Mouse (Mus musculus) kidney, adult 11 months (tissue): ENCODE measurements around the gene Smpd3.
"Not testable (repeated sequence)": the region's sequence is repeated elsewhere in the genome, so short reads cannot be mapped to it uniquely, and the experiment has no call there.

Experiments
- DNase-seq: peaks from one replicate; pipeline ENCODE4 v3.0.0; 2022

Gene Smpd3

DNA sequence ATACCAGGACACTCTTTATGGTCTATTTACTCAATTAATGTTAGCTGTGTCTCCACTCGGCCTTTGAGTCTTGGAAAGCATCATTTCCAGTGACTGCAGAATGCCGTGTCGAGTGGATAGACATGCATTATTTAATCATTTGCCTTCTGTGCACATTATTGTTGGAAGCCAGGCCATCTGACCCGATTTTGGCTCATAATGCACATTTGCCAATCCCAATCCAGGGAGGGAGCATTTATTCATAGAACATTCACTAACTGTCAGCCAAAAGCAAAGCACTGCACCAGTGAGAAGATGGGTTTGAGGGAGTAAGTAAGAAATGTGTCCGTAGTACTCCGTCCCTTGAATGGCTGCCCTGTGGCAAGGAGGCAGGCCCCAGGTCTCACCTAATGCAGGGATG lies 17.8 kb downstream of the Smpd3 start:
- DNase-seq = no peak

DNA sequence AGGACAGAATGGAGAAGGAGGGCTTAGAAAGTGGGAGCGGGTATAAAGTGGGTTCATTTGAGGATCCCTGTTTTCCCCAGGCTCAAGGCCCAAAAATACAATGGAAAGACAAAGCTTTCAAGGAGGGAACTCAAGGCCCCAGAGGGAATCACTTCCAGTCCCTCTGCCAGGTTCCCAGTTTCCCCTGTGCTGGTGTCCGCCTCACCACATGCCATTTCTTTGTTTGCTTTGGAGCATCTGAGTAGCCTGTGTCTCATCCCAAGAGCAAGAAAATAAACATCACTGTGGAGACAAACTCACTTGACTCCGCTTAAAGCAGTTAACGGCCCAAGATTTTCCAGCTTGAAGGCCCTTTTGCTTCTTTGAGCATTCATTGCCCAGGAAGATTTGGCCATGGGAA lies 20.7 kb downstream of the Smpd3 start:
- DNase-seq = no peak

DNA sequence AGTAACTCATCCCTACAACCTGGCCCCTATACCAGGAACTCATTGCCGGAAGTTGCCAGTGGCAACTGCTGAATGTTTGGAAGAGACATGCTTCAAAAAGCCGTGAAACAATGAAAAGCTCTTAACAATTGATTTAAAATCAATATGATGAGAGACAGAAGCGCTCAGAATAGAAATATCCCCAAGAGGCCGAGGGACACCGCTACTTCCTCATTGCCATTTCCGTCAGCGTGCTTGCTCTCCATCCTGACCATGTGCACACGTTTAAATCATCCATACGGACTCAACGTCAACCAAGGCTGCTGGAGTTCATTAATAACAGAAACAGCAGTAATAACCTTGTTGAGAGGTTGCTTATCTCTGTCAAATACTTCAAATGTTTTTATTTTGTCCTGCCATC lies 21.3 kb downstream of the Smpd3 start:
- no peak for DNase-seq

DNA sequence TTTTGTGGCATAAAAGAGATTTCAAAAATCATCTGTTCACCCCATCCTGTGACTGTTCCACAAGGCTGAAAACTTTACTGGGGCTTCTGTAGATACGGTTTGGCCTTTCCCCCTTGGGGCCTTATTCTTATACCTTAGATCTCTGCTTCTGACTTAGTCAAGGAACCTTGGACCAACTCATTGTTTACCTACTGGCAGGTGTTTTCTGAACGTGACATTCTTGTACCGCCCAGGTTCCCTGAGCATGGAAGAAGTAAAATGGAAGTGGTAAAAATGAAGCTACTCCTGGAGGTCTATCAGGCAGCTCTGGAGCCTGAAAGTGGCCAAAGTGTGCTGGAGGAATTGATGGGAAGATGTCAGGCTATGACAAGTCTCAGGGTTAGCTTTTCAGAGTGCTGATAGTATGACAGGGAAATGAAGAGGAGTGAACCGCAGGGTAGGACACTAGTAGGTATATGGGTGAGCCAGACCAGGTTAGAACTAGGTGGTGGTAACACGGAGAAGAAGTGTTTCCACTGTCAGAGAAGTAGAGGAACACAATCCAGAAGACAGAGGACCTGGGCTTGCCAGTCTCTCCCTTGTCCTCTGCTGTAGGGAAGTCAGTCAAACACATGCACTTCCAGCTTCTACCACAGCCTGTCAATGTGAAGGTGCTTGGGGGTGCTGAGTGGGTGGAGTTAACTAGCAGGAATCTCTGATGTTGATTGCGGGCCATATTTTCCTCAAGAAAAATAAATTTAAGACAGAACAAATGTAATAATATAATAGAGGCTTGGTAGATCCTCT lies 22.2 kb downstream of the Smpd3 start:
- no peak for DNase-seq

DNA sequence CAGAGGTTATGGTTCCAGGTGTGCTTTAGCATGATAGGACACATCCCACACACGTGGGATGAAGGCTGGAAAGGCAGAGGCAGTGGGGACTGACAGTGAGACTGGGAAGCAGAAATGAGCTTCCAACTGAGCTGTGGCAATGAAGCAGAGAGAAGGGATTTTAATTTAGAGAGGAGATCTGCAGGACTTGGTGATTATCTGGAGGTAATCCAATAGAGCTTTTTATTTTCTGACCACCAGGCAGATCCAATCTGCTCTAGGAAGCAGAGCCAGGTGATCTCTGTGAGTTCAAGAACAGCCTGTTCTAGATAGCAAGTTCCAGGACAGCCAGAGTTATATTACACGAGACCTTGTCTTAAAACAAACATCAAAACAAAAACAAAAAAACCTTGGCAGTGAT lies 24.0 kb downstream of the Smpd3 start:
- no peak for DNase-seq

DNA sequence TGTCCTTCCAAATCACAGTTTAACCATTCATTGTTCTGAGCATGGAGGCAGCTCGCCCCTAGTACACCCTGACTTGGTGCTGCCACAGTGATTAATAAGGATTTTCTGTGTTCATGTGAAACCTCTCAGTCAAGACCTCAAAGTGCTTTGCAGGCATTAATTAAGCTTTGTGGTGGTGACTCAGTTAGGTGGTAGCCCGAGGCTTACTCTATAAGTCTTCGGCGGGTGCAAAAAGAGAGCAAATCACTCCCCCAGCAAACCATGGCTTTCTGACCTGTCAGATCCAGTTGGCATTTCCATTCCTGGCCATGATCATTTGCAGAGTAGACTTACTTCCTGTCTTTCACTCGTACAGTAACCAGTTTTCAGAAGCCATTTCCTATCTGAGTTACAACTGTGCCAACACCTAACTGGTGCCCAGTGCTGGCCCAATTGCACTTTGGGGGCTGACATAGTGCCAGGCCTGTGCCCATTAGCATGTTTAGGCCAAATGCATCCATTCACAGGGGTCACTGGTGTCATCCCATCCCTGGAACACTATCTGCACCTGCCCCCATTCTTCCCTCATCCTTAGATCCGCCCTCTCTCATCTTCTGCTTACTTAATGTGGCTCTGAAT lies 24.6 kb downstream of the Smpd3 start:
- DNase-seq = no peak

DNA sequence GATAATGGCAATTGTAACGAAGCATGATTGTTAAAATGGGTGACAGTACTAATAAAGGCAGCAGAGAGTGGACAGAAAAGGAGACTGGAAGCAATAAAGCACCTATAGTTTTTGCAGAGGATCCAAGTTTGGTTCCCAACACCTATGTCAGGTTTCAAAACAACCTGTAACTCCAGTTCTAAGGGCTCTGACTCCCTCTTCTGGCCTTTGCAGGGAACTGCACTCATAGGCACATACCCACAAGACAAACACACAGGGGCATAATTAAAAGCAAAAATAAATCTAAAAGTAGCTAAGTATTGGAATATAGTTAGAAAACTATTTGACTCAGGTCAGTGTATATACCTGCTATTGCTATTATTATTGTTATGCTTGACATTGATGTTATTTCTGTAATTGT lies 25.8 kb downstream of the Smpd3 start:
- DNase-seq = no peak

DNA sequence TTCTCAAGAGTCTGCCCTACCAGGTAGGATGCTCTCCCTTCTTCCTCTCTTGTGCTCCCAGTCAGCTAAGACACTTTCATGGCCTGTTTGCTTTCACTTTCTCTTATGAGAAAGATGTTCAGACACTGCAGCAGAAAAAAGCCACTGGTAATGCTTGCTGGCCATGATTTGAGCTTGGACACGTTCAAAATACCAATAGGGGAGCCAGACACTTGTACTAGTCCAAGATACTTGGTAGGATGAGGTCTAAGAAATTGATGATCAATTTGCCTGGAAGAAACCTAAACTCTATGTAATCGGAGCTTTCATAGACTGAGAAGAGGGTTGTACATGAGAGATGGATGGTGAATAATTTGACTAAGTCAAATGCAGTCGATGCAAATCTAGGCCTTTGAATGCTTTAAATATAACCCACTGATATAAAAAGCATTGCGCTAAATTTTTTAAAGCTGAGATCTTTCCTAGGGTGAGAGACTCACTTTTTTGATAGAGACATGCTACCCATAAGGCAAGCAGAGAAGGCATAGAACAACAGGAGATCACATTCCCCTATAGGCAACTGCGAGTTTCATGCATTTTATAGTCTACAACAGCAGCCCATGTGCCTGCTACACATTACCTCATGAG lies 27.6 kb downstream of the Smpd3 start:
- DNase-seq = no peak

DNA sequence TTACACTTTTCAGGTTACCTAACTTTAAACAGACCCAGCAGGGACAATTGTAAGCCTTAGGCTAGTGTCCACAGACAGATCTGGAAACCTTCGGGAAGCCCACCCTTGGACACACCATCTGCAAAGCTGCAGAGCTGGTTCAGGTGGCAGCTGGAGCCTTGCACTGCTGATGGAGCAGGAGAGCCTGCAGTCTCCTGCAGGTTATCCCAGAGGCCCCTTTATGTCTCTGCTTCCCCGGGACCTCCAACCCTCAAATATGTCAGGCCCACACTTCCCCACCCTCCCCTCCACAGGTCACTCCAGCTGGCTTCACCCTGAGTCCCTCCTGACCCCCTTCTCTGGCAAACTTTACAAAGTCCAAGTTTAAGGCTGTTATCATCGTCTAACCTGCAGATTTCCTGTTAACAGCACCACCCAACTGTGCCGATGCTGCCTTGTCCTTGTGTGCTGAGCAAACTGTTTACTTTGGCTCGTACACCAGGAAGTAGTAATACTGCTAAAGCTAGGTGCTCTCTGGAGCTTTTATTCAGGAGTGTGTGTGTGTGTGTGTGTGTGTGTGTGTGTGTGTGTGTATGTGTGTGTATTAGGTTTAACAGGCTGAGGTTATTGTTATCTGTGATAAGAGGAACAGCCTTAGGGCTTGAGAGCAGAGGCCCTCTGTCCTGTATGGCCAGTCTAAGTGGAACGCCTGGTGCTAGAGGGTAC lies 29.6 kb downstream of the Smpd3 start:
- DNase-seq = peak; percentile 54

DNA sequence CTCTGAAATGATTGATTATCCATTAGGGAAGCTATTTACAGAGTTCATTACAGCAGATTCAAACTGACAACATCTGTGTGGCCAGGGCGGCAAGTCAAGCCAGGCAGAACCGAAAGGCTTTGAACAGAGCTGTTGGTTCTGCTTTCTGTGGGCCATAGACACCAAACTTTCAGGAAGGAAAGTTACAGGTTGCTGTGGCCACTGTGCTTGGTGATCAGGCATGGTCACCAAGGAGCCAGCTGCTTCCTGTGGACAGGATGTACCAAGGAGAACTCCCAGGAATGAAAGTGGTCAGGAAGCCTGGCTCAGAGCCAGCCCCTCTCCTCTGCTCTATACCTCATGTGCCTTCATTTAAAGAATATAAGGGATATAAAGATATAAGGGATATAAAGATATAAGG lies 30.2 kb downstream of the Smpd3 start:
- peak; percentile 27 for DNase-seq

DNA sequence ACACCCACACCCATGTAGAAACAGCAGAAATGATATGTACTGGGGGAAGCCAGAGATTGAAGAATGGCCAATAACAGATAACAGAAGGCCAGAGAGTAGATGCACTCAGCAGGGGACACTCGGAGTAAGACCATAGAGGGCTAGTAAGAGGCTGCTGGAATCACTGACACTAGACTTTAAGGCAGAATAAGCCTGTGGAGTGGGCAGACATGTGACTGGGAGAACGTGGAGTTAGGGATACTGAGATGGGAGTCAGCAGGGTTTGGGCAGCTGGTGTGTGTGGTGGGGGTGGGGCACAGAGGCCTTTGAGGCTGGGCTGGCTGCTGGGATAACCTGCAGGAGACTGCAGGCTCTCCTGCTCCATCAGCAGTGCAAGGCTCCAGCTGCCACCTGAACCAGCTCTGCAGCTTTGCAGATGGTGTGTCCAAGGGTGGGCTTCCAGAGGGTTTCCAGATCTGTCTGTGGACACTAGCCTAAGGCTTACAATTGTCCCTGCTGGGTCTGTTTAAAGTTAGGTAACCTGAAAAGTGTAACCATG lies 31.0 kb downstream of the Smpd3 start:
- not testable (repeated sequence) for DNase-seq

DNA sequence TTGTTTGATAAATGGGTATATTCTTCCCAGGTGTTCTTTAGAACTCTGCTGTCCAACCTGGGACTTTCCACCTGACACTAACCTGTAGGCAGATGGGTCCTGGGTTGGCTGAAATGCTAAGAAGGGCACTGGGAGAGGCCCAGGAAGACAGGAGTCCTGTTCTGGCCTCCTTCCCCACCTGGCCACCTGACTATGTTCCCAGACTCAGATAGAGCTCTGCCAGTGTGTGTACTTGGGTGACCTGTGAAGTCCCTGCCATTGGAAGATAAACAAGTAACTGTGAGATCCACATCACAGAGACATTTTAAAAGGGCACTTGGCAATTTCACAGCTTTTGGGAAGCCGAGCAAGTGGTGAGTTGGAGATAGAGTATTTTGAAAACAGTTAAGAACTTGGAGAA lies 31.7 kb downstream of the Smpd3 start:
- no peak for DNase-seq

DNA sequence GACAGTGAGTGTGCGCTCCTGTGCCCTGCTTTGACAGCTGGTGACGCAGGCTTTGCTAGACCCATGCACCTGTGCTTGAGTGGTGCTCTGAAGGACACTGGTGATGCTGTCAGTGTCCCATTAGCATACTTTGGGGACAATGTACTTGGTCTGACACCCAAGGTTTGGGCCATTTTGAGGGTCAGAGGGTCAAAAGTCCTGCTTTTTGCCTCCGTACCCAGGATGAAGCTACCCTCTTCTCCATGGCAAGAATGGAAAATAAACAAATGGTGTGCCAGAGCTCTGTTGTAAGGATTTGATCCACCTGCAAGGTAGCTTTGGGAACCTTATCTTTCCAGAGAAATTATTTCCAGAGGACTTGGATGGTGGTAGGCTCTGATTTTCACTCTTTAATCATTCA lies 32.5 kb downstream of the Smpd3 start:
- no peak for DNase-seq

DNA sequence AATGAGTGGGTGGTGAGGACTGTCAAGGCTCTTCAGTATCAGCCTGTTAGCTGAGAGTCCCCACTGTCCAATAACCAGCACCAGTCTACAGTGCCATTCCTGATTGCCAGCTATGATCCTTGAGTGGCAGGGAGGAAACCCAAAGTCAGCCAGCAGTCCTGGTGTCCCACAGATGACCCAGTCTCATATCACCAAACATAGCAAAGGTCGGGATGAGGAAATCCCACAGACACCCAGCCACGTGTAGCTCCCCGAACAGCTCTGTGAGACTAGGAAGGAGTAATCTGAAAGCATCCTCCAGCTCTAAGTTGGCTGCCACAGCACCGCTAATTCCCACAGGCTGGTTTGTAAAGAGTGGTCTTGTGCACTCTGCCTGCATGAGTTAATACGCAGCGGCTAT lies 33.5 kb downstream of the Smpd3 start:
- DNase-seq = no peak

DNA sequence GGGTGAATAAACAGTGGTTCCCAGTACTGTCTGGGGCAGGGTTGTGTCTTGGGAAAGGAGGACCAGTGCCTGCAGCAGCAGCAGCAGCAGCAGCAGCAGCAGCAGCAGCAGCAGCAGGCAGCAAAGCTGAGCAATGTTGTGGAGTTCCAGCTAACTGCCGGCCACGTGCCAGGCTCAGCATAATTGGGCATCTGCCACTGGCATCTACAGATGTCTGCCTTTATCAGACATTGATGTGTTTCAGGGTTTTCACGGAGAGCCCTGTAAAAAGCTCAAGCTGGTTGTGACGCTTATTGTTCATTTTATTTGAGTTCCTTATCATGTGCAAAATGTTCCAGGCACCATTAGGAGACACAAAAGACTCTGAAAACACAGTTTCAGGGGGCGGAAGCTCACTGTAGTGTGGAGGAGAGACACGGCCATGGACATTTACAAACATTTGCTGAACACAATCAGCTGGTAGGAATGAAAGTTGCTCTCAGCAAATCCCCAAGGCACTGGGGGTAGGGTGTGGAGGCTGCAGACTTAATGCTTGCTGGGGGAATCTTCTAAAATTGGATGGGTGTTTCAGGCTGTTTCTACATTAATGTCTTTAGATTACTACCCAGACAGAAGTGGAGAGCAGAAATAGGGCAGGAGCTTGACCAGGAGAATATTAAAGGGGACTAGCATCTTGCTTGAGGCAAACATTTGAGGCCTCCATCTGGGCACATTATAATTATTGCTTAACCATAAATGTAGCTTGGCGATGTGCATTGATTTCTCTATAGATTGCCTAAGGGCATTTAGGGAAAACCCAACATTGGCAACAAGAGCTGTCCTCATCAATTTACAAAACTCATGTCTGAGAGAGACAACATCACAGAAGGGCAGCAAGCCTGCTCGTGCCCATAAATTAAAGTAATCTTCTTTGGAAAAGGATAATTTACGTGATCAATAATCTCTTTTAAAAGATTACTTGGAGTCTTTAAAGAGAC lies 36.8 kb downstream of the Smpd3 start:
- no peak for DNase-seq

DNA sequence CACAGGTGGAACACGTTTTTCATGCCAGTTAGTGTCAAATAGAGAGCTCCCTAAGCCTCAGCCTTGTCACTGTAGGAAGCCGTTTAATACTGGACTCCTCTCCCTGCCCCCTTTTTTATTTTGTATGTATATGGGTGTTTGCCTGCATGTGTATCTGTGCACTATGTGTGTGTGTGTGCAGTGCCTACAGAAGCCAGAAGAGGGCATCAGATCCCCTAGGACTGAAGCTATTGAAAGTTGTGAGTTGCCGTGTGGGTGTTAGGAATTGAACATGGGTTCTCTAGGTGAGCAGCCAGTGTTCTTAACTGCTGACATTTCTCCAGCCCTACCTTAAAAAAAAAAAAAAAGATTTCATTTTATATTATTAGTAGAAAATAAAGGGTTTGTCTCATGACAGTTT lies 38.1 kb downstream of the Smpd3 start:
- DNase-seq = no peak

DNA sequence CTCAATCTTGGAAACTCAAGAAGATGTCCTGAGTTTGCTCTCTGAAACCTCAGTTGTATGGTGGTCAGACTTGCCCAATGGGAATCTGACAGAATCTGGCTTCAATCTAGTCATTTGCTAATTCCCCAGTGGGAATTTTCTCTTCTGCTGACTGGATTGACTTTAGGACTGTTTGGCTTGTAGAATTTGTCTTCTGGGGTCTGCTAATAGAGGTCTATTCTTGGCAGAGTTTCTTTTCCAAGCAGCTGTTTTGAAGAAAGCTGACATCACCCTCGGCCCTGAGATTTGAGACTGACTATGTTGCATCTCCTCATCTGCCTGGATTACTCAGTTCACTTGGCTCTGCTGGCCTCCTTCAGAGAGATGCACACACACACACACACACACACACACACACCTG lies 38.9 kb downstream of the Smpd3 start:
- no peak for DNase-seq

DNA sequence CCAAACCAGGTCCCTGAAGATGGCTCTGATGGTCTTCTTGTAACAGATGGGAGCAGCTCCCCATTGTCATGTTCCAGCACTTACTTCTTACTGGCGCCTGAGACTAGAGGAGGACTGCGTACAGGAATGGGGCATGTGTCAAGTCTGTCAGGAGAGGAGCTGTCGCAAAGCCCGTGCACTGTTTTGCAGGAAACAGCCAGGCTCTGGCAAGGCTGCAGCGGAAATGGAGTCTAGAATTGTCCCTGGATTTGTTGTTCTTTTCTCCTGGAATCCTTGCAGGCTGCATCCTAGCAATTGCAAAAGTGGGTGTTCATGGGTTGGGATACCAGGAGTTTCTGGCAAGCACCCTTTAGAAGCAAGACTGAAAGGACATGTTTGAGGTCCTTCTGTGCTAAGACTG lies 39.5 kb downstream of the Smpd3 start:
- DNase-seq = peak; percentile 42

DNA sequence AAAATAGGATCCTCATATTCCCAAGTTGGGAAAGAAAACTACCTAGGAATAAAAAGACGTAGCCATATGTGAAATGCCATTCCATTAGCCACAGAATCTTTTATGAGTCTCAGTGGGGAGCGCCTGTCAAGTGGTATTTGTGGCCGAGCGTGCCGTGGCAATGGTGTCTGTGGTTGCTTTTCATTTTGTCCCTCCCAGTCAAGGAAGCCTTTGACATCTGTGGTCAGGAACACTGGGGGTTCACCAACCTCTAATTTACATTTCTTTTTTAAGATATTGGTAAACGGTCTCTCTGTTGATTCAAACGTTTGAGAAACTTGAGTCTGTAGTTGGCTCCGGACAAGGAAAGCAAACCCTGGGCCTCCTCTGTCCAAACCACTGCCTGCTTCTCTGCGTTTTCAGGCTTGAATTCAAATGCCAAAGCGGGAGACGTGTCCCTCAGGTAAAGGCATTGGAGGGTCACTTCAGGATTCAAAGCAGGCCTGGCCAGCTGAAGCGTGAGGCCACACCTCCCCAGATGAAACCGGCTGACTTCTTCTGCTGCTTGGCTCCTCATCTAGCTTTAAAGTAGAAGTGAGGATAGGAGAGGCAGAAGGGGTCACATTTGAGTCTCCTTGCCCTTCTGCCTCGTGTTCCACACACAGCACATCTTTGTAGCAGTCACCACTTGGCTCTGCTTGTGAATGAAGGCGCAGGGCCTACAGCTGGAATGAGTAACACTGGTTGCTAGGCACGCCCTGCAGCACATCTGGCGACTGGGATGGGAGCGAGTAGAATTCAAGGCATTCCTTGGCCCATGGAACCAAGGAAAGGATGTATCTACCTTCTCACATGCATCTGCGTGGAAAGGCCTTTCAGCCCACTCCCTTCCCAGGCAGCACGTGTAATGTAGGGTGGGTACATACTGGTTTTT lies 45.0 kb downstream of the Smpd3 start:
- no peak for DNase-seq

DNA sequence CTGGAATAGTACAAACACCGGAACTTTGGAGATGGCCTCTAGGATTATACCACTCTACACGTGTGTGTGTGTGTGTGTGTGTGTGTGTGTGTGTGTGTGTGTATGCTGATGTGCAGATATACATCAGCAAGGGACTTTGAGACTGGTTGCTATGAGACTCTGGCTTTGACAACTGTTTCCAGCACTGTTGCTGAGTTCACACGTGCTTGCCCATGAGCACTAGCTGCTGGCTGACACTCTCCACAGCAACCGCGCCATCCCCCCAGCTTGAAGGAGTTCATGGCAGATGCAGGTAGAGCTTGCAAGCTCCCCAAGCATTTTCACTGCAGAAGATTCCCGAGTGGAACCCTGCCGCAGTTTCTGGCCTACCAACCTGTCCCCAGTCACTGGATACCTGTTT lies 48.3 kb downstream of the Smpd3 start:
- DNase-seq = no peak

DNA sequence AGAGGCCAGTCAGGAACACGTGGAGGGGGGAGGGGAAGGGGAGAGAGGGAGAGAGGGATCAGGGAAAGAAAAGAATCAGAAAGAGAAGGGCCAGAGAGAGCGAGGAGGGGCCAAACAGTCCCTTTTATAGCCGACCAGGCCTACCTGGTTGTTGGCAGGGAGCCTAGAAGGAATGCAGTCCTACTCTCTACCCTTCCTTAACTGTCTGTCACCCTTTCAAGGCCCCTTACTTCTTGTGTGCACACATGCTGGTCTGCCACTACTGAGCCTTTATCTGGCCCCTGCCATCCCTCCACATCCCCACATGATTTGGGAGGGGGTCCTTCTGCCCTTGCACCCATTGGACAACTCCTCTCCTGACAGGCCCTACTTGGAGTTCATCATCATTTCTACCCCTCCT lies 49.1 kb downstream of the Smpd3 start:
- no peak for DNase-seq
